Mouse (Mus musculus) heart, adult 2 months (tissue): ENCODE measurements around the gene Eml3.

Experiments used
- CTCF ChIP-seq: fragments of 200-600 bp; IDR thresholded peaks from 2 replicates; pipeline ENCODE4 v1.8.1; 2022; ENCODE audit warnings: antibody characterized with exemption, mild to moderate bottlenecking, moderate library complexity
- EP300 ChIP-seq: fragments of 200-500 bp; IDR thresholded peaks from 2 replicates; pipeline ENCODE4 v1.6.1; 2011; ENCODE audit warnings: low read depth, low read length, control low read depth; ENCODE audit not compliant: insufficient read depth
- POLR2A ChIP-seq: fragments of 200-500 bp; IDR thresholded peaks from 2 replicates; pipeline ENCODE4 v1.6.1; 2011; ENCODE audit warnings: mild to moderate bottlenecking, low read depth, low read length, control low read depth; ENCODE audit not compliant: insufficient read depth

DNA sequence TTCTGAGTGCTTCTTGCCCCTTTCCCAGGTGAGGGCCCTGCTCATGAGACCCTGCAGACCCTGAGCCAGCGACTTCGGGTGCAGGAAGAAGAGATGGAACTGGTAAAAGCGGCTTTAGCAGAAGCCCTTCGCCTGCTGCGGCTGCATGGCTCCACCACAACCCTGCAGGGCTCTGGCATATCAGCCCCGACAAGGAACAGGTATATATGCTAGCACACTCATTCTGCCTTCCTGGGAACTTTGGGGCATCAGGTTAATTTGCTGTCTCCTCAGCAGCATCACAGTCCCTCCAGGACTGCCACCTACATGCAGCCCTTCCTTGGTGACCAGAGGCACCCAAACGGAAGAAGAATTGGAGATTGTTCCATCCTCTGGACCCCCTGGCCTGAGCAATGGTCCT, 1.4 kb downstream of the Eml3 start:
- TF ChIP-seq POLR2A (no peak), CTCF (no peak), EP300 (no peak)
